Mouse (Mus musculus) neural tube, embryonic 15.5 days (tissue): ENCODE measurements at regions not wholly inside any gene's neighbourhood (a gene's known extent, or its start where the extent isn't known, plus 50 kb on each side); places are given as distances from the start of the nearest gene placed in this dataset.

Source experiments
- ATAC-seq: fragments of 200-750 bp; cut with Nextera tagmentation; 2 replicates; pipeline ENCODE4 v1.8.0; 2017; ENCODE audit warnings: mild to moderate bottlenecking, moderate TSS enrichment, moderate library complexity; ENCODE audit not compliant: low FRiP score
- H3K27ac ChIP-seq: fragments of 300-500 bp; sonication (generic); replicated peaks from 2 replicates; pipeline ENCODE4 v1.5.1; 2015; ENCODE audit warnings: mild to moderate bottlenecking, inconsistent platforms
- H3K27me3 ChIP-seq: fragments of 300-500 bp; sonication (generic); replicated peaks from 2 replicates; pipeline ENCODE4 v1.6.1; 2015; ENCODE audit warnings: inconsistent platforms
- H3K36me3 ChIP-seq: fragments of 300-500 bp; sonication (generic); 2 replicates; pipeline ENCODE4 v1.6.1; 2015; ENCODE audit warnings: inconsistent platforms
- H3K4me1 ChIP-seq: fragments of 300-500 bp; sonication (generic); 2 replicates; pipeline ENCODE4 v1.6.1; 2015; ENCODE audit warnings: inconsistent platforms
- H3K4me2 ChIP-seq: fragments of 300-500 bp; sonication (generic); 2 replicates; pipeline ENCODE4 v1.6.1; 2015; ENCODE audit warnings: inconsistent platforms, mild to moderate bottlenecking, moderate library complexity
- H3K4me3 ChIP-seq: fragments of 300-500 bp; sonication (generic); replicated peaks from 2 replicates; pipeline ENCODE4 v1.5.1; 2015; ENCODE audit warnings: mild to moderate bottlenecking, inconsistent platforms
- H3K9ac ChIP-seq: fragments of 300-500 bp; sonication (generic); replicated peaks from 2 replicates; pipeline ENCODE4 v1.6.1; 2015; ENCODE audit warnings: mild to moderate bottlenecking, inconsistent platforms
- H3K9me3 ChIP-seq: fragments of 300-500 bp; sonication (generic); replicated peaks from 2 replicates; pipeline ENCODE4 v1.6.1; 2016; ENCODE audit warnings: inconsistent platforms
- WGBS: fragments of 180-500 bp; shearing (Covaris S2); methylation state at CpG from one replicate; pipeline ENCODE4 v1.1.7; 2015; ENCODE audit warnings: mixed read lengths; 5-methylcytosine and 5-hydroxymethylcytosine counted together

DNA sequence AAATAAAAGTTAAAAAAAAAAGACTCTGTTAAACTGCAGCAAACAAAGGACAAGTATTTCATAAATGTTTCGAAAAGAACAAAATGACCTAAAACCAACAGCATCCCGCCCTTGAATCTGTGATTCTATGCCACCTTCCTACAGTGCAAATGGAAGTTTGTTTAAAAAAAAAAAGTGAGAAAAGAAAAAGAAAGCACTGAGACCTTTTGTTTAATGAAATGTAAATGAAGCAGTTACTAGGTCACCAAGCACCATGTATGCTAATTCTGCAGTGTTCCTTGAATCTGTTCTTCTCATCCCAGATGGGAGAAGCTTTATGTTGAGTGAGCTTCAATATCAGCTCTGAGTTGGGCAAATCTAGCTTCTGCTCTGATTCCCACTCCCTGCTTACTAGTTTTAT lies 64.8 kb downstream of the Dnajb9 start:
- H3K27me3 ChIP-seq = no peaks in the 10 kb centered on the region
- no peaks in the 10 kb centered on the region for H3K9me3 ChIP-seq
- no peak for ATAC-seq
- H3K4me2 ChIP-seq = no peak overlapping the region
- H3K4me3 ChIP-seq = no peak overlapping the region
- no peaks in the 10 kb centered on the region for H3K4me1 ChIP-seq
- H3K9ac ChIP-seq = no peak overlapping the region
- 88% methylated on average over 2 of the region's 2 CpGs for WGBS
- no peaks in the 10 kb centered on the region for H3K36me3 ChIP-seq
- no peak overlapping the region for H3K27ac ChIP-seq

DNA sequence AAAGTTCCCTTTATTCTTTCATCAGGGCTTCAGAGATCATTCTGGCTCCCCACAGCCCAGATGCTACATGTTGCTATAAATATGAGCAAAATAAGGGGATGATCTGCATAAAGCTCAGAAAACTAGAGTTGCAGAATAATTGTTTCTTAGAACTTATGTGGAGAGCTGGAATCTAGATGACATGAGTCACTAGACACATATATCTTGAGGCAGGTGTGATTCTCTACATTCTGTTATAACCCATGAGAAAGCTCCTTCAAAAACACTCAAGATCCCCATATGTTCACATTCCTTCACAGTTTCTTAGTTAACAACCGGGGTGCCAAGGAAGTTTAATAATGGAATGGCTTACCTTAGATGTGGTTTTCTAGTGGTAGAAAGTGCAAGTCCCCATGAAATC lies 71.1 kb downstream of the Dnajb9 start:
- Histone ChIP-seq H3K36me3 (no peaks in the 10 kb centered on the region), H3K4me1 (no peaks in the 10 kb centered on the region), H3K4me2 (no peak overlapping the region), H3K27ac (no peak overlapping the region), H3K9ac (no peak overlapping the region), H3K9me3 (no peaks in the 10 kb centered on the region), H3K27me3 (no peaks in the 10 kb centered on the region), H3K4me3 (no peak overlapping the region)
- no peak for ATAC-seq
- 95% methylated on average over 1 of the region's 1 CpGs for WGBS

DNA sequence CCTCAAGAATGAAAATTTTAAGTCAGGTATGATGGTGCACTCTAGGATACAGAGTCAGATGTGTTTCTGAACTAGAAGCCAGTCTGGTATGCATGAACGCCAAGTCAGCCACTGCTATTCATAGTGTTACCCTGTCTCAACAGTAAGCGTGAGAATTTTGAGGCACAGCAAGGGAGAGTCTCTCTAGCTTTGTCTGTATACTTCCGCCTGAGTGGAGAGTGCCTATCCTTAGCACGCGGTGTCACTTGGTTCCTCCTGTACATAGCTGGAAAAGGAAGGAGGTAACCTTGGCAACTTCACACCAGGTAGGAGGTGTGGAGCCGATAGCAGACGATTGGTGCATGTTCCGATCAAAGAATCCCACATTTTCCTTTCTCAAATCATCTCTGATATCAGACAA lies 81.3 kb downstream of the Dnajb9 start:
- no peak for ATAC-seq
- Histone ChIP-seq H3K4me1 (no peaks in the 10 kb centered on the region), H3K4me2 (no peak overlapping the region), H3K36me3 (no peaks in the 10 kb centered on the region), H3K27me3 (no peaks in the 10 kb centered on the region), H3K4me3 (no peak overlapping the region), H3K9me3 (no peaks in the 10 kb centered on the region), H3K27ac (no peak overlapping the region), H3K9ac (no peak overlapping the region)
- 85% methylated on average over 8 of the region's 8 CpGs for WGBS

DNA sequence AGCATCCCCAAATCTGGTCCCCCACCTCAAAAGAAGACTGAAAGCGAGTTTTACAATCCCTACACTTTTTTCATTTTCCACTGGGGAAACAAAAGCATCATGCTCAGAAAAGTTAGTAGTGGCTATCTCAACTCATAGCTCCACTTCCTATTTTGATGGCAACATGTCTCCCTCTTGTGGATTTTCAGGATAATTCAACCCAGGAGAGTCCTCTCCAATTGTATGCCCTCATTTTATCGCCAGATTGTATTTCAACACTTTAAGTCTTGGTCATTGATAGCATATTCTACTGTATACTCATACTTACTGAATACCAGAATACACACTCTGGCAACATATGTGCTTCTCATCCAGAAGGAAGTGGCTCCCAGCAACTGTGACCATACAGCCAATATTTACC lies 105.0 kb downstream of the Dnajb9 start:
- Histone ChIP-seq H3K4me1 (0 out of 2 replicates have a peak, but pooled peaks cover 5% of the 10 kb centered on the region), H3K27me3 (no peaks in the 10 kb centered on the region), H3K4me2 (no peak overlapping the region), H3K9me3 (no peaks in the 10 kb centered on the region), H3K36me3 (no peaks in the 10 kb centered on the region), H3K9ac (no peak overlapping the region), H3K27ac (no peak overlapping the region), H3K4me3 (no peak overlapping the region)
- peak; percentile 53; the same call in 1 of the 2 replicates for ATAC-seq
- 38% methylated on average over 2 of the region's 2 CpGs for WGBS

DNA sequence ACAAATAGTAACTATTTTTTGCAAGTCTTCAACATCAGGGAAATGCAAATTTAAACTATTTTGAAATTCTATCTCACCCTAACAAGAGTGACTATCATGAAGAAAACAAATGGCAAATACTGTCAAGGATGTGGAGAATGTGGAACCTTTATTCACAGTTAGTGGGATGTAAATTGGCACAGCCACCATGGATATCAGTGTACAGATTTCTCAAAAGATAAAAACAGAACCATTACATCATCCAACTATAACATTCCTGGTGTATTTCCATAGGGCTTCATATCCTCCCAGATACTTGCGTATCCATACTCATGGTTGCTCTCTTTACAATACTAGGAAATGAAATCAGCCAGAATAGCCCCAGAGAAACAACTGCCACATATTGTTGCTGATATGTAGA lies 110.9 kb downstream of the Dnajb9 start:
- no peak overlapping the region for H3K27ac ChIP-seq
- H3K9me3 ChIP-seq = no peaks in the 10 kb centered on the region
- no peak overlapping the region for H3K4me3 ChIP-seq
- H3K27me3 ChIP-seq = no peaks in the 10 kb centered on the region
- no peaks in the 10 kb centered on the region for H3K36me3 ChIP-seq
- H3K4me2 ChIP-seq = no peak overlapping the region
- 93% methylated on average over 1 of the region's 1 CpGs for WGBS
- no peaks in the 10 kb centered on the region for H3K4me1 ChIP-seq
- ATAC-seq = no peak
- H3K9ac ChIP-seq = no peak overlapping the region

DNA sequence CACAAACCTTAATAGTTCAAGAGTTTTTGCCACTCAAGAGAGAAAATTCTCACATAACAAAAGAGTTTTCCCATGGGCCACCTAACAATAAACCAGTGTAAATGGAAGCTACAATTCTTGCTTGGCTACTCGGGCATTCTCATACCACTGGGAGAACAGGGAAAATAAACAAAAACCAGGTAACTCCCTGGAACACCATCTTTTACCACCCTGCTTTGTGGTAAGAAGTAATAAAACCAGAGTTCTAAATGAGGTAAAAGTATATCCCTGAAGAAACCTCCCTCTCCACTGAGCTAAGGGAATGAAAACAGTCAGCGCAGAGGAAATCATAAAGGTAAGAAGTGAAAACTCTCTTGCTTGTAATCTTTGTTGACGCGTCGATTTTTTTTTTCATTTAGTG lies 138.4 kb downstream of the Dnajb9 start:
- no peak overlapping the region for H3K27ac ChIP-seq
- H3K4me1 ChIP-seq = no peaks in the 10 kb centered on the region
- no peak for ATAC-seq
- H3K36me3 ChIP-seq = no peaks in the 10 kb centered on the region
- 82% methylated on average over 5 of the region's 5 CpGs for WGBS
- H3K27me3 ChIP-seq = no peaks in the 10 kb centered on the region
- H3K4me3 ChIP-seq = no peak overlapping the region
- H3K4me2 ChIP-seq = no peak overlapping the region
- H3K9me3 ChIP-seq = no peaks in the 10 kb centered on the region
- H3K9ac ChIP-seq = no peak overlapping the region

DNA sequence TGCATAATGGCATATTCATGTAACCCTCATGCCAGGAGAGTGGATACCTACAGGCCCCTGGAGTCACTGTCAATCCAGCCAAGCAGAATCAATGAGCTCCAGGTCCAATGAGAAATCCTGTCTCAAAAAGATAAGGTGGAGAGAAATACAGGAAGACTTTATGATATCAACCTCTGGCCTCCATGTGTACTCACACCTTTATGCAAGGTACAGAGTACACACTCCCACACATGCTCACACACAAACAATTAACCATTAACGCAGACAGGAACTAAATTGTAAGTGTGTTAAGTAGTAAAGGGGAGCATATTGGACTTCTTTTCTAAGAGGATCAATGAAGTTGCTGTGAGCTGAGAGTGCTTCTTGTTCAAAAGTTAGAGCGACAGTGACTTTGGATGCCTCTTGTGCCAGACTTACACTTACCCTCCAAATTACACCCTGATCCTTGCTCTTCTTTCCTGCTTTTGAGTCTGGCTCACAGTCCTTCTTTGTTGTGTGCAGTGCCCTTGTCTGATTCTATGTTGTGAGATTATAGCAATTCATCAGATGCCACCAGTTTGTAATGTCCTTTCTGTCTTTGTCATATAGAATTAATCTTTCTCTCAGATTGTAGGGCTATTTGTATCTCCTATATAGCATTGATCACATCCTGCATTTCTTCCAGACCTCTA lies 153.5 kb downstream of the Dnajb9 start:
- WGBS = 89% methylated on average over 2 of the region's 2 CpGs
- H3K4me1 ChIP-seq = no peaks in the 10 kb centered on the region
- no peak overlapping the region for H3K4me3 ChIP-seq
- no peak overlapping the region for H3K9ac ChIP-seq
- no peak overlapping the region for H3K27ac ChIP-seq
- H3K9me3 ChIP-seq = no peaks in the 10 kb centered on the region
- H3K36me3 ChIP-seq = no peaks in the 10 kb centered on the region
- no peak overlapping the region for H3K4me2 ChIP-seq
- no peak for ATAC-seq
- H3K27me3 ChIP-seq = no peaks in the 10 kb centered on the region

DNA sequence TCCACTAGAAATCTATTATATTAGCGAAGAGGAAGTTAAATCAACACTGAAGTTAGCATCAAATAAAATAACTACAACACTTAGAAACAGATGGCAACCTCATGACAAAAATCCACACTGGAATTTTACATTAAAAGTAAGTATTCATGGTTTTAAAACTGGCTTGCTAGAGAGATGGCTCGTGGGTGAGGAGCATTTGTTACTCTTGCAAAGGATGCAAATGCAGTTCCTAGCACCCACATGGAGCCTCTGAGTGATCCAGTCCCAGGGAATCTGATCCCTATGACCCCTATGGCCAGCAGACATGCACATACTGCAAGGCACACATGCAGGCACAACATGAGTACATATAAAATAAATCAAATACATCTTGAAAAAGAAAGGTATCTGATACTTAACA lies 164.3 kb downstream of the Dnajb9 start:
- 63% methylated on average over 2 of the region's 2 CpGs for WGBS

DNA sequence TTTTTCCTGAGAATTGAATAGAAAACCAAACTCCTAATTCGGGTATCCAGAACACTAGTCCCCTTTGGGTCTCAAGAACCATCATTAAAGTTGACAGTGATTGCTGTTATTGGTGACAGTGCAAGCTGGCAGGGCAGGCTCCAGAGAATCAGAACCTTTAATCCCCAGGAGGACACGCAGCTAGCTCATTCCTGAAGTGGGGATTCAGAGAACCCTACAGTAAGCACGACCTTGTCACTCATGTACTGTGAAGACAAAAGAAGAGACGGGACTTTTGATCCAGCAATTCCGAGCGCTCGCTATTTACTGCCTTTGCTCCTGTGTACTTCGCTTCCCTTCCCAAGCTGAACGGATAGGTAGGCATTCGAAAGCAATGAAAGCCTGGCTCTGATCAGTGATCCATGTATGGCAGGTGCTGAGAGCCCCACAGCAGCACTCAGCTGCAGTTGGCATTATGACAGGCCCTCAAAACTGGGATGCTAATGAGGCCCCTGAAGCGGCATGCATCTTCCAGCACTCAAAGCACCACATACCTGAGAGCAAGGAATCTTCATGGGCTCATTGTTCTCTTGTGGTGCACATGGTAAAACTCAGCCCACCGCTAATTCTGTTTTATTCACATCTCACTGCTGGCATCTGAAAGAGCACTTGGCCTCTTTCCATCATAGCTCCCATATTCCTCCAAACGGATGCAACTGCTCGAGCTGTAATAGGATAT lies 165.6 kb downstream of the Dnajb9 start:
- WGBS = 63% methylated on average over 14 of the region's 14 CpGs
- Histone ChIP-seq H3K4me1 (0 out of 2 replicates have a peak, but pooled peaks cover 3% of the 10 kb centered on the region), H3K27me3 (no peaks in the 10 kb centered on the region), H3K9me3 (no peaks in the 10 kb centered on the region), H3K36me3 (no peaks in the 10 kb centered on the region), H3K4me2 (peak overlapping the region; percentile 9; the same call in 1 of the 2 replicates), H3K4me3 (no peak overlapping the region), H3K27ac (no peak overlapping the region), H3K9ac (no peak overlapping the region)
- ATAC-seq = peak; percentile 50

More for the DNA sequence above, 164.3 kb downstream of the Dnajb9 start:
- ATAC-seq = no peak
- Histone ChIP-seq H3K36me3 (no peaks in the 10 kb centered on the region), H3K27ac (no peak overlapping the region), H3K4me1 (0 out of 2 replicates have a peak, but pooled peaks cover 3% of the 10 kb centered on the region), H3K4me2 (no peak overlapping the region), H3K9me3 (no peaks in the 10 kb centered on the region), H3K27me3 (no peaks in the 10 kb centered on the region), H3K4me3 (no peak overlapping the region), H3K9ac (no peak overlapping the region)

DNA sequence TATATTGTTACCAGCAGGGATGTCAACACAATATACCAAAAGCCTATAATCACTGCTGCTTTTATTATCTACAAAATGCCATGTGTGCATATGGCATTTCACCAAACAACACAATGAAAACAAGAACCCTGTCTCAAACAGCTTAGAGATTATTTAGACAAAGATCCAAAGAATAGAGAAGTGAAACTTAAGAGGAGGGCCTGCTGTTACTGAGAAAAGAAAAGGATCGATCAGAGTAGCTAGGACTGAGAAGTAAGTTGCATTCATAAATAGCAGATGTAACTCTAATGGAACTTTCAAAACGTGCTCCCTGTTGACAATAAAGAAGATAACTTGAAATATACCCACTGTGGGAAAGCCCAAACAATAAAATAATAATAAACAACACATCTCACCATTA lies 203.3 kb downstream of the Dnajb9 start:
- no peak overlapping the region for H3K4me3 ChIP-seq
- 69% methylated on average over 2 of the region's 2 CpGs for WGBS
- H3K9ac ChIP-seq = no peak overlapping the region
- H3K27ac ChIP-seq = no peak overlapping the region
- H3K9me3 ChIP-seq = no peaks in the 10 kb centered on the region
- H3K27me3 ChIP-seq = no peaks in the 10 kb centered on the region
- H3K4me2 ChIP-seq = no peak overlapping the region
- no peaks in the 10 kb centered on the region for H3K4me1 ChIP-seq
- no peak for ATAC-seq
- H3K36me3 ChIP-seq = no peaks in the 10 kb centered on the region

DNA sequence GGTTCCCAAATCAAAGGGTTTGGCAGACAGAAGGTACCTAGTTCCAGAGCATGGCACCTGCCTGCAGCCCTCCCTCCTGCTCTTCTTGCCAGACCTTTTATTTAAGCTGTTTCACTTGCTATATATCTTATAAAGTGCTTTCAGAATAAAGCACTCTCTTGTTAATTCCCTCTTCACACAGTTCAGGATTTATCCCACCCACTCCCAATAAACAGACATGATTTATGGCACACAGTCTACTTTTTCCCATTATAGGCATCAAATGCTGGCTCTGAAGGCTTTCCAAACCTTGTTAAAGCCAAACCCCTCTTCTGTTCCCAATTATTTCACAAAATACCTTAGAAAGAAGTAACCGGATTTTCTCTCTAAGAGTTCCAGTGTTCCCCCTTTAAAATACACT lies 226.6 kb downstream of the Dnajb9 start:
- peak; percentile 24; the same call in 1 of the 2 replicates for ATAC-seq
- Histone ChIP-seq H3K9ac (no peak overlapping the region), H3K4me2 (no peak overlapping the region), H3K4me1 (no peaks in the 10 kb centered on the region), H3K9me3 (no peaks in the 10 kb centered on the region), H3K4me3 (no peak overlapping the region), H3K36me3 (no peaks in the 10 kb centered on the region), H3K27me3 (no peaks in the 10 kb centered on the region), H3K27ac (no peak overlapping the region)
- 55% methylated on average over 1 of the region's 1 CpGs for WGBS

DNA sequence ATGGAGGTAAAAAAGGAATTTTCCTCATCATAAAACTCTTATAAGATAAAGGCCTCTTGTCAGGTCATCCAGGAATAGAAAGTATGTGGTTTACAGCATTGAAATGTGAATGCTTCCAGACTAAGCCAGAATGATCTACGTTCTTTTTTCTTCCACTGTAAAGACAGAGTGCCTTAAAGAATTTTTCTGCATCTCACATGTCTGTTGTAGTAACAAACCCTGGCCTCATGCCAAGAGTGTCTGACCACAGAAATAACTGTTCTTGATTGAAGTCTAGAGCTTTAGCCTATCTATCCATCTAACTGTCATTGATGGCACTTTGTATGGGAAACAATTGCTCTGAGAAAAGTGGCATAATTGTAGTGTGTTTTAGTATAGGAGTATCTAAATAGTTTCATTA lies 246.2 kb downstream of the Dnajb9 start:
- no peaks in the 10 kb centered on the region for H3K4me1 ChIP-seq
- no peak overlapping the region for H3K4me2 ChIP-seq
- no peaks in the 10 kb centered on the region for H3K36me3 ChIP-seq
- no peaks in the 10 kb centered on the region for H3K9me3 ChIP-seq
- H3K4me3 ChIP-seq = no peak overlapping the region
- H3K27ac ChIP-seq = no peak overlapping the region
- no peak for ATAC-seq
- 58% methylated on average over 1 of the region's 1 CpGs for WGBS
- no peaks in the 10 kb centered on the region for H3K27me3 ChIP-seq
- H3K9ac ChIP-seq = no peak overlapping the region
